Mouse (Mus musculus): Measurements from ENCODE around the gene Fars2.

The Fars2 gene

DNA sequence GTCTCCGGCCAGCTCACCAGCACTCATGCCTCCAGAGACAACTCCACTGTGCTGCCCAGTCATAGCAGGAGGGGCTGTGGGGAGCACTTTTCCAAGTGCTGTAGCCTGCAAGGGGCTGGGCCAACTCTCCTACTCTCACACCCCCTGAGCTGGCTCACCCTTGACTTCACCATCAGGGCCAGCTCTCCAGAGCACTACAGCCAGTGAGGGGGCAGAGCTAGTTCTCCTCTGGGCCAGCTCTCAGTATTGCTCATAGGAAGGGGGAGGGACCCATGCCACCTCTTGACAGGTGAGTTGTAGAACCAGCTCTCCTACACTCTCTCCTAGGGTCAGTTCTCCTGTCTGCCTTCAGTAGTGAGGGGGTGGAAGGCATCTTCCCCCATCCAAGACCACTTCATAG is 413.6 kb downstream of the Fars2 start:
- no peak for DNase-seq

- no peak for DNase-seq
Measured at GRCm38 (mm10) chr13:36531893-36532292, 414.7 kb downstream of the Fars2 start.

- DNase-seq, result no peak
Measured at GRCm38 (mm10) chr13:36533071-36533470, 415.9 kb downstream of the Fars2 start.

GRCm38 (mm10) chr13:36533518-36533917 is 416.3 kb downstream of the Fars2 start:
- no peak for DNase-seq

DNA sequence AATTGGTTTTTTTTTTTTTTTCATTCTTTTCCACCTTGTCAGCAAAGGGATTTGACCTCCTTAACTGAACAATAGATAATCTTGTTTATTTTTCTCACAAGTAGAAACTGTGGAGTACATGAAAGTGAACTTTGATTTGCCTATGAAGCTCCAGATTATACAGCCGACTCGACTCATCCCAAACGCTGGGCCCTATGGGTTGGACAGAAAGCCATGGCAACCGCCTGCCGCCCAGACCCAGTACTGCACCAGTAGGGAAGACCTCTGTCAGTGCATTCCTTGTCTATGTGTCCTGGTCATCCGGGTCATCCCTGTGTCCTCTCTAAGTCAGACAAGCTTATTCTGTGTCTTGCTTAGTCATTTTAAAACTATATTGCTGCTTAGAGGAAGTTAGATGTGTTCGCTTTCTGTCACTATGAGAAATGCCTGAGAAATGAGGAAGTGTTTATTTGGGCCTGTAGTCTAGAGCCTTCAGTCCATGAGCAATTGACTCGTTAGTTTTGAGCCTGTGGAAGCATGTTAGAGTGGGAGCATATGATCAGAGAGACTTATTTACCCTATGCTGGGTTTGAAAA is 416.8 kb downstream of the Fars2 start:
- DNase-seq, result no peak

GRCm38 (mm10) chr13:36537580-36537979 is 420.4 kb downstream of the Fars2 start:
- no peak for DNase-seq

GRCm38 (mm10) chr13:36538385-36538784 is 421.2 kb downstream of the Fars2 start:
- DNase-seq, result no peak

- no peak for DNase-seq
Measured at GRCm38 (mm10) chr13:36540231-36540630, 423.0 kb downstream of the Fars2 start.

DNA sequence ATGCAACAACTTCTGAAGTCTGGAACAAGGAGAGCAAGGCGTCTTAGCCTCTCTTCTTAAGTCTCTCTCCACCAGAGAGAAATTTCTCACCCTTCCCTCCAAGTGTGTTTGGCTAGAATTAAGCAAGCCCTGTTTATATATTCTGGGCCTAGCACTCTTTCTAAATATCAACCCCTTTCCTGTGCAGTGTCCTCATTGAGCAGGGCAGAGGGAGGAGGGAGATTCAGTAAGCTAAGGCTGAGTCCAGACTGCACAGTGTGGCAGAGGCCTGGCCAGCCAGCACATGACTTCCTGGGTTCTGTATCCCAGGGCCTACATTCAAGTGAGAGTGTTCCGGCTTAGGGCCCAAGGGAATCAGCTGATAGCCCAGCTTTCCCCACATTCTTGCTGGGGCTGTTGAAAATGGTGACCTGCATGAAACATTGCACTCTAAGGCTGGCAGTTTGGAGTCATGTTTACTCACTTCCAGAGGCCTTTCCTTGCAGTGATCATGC is 424.1 kb downstream of the Fars2 start:
- DNase-seq, result no peak

- no peak for DNase-seq
Measured at GRCm38 (mm10) chr13:36550694-36551093, 433.5 kb downstream of the Fars2 start.

GRCm38 (mm10) chr13:36552522-36553246 is 435.5 kb downstream of the Fars2 start:
- no peak for DNase-seq

GRCm38 (mm10) chr13:36553247-36553642 is 436.0 kb downstream of the Fars2 start:
- no peak for DNase-seq

- no peak for DNase-seq
Measured at GRCm38 (mm10) chr13:36554743-36555142, 437.5 kb downstream of the Fars2 start.

GRCm38 (mm10) chr13:36562447-36563441 is 445.5 kb downstream of the Fars2 start:
- no peak for DNase-seq

DNA sequence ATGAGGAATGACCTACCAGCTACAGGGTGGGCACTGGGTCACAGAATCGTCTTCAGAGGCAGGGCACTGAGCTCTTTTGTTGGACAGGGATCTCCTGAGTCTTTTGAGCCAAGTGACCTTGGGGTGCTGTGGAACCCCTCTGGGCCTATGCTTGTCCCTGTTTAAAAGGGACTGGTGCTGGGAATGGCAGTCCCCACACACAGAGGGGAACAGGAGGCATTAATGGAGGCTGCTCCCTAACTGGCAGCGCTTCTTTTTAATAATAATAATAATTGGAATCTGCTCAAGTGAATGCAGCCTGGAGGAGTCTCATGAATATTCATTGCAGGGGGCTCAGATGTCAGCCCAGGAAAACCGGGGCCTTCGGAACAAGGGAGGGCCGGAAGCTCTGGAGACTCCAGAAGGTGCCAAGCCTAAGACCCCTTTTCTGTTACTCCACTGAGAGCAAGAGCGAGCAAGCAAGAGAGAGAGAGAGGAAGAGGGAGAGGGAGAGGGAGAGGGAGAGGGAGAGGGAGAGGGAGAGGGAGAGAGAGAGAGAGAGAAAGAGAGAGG is 447.6 kb downstream of the Fars2 start:
- DNase-seq, result no peak

GRCm38 (mm10) chr13:36576781-36577180 is 459.6 kb downstream of the Fars2 start:
- no peak for DNase-seq

DNA sequence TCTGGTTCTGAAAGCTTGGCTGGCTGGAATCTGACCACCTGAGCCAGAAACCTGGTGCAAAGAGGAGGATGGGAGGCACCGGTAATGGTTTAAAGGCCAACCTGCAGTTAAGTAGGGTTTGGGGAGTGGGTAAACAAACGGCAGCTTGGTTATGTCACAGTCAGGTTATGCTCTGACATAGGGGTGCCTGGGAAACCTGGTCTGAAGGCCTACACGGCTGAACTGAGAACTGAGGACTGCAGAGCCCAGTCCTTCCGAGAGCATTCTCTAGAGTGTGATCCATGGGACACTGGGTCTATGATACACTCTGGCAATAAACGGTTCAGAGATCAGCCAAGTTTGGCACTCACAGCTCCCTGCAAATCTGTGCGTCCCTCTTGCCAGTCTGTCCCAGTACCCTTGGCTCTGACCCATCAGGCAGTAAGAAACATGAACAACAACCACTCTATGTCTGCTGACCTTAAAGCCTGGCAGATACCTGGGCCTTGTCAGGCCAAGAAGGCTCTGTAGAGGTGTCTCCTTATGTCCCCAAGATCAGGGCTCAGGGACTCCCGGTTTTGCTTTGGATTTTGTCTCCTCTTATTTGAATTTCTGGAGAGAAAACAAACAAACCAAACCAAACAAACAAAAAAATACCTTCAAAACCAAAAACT is 460.8 kb downstream of the Fars2 start:
- DNase-seq, result peak; percentile 44 to 51

- peak; percentile 89 to 94 for DNase-seq
Measured at GRCm38 (mm10) chr13:36578569-36579333, 461.5 kb downstream of the Fars2 start.

DNA sequence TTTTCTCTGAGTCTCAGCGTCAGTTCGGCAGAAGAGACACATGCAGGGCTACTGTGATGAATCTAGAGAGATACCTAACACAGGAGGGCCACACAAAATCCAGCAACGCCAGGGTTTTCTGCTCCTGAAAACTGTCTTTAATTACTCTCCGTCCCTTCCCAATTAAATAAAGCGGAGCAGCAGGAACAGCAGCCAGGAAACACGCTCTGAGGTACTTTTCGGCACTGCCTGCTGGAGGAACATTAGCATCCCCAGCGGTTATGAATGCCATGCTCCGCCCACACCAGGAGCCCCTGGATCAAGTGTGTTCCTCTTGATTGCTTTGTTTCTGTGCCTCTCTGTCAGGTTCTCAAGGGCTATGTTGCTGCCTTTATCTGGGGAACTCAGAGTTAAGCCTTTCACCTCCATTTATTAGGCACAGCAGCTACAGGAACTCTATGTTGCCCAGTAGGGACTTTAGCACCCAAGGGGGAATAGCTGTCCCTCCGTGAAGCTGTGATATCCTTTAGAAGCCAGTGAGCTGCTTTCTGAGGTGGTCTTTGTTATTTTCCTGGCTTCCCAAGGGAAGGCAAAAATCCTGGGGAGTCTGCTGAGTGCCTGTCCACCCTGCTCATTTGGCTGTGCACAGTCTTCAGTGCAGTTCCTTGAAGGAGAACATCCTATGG is 465.3 kb downstream of the Fars2 start:
- no peak for DNase-seq

DNA sequence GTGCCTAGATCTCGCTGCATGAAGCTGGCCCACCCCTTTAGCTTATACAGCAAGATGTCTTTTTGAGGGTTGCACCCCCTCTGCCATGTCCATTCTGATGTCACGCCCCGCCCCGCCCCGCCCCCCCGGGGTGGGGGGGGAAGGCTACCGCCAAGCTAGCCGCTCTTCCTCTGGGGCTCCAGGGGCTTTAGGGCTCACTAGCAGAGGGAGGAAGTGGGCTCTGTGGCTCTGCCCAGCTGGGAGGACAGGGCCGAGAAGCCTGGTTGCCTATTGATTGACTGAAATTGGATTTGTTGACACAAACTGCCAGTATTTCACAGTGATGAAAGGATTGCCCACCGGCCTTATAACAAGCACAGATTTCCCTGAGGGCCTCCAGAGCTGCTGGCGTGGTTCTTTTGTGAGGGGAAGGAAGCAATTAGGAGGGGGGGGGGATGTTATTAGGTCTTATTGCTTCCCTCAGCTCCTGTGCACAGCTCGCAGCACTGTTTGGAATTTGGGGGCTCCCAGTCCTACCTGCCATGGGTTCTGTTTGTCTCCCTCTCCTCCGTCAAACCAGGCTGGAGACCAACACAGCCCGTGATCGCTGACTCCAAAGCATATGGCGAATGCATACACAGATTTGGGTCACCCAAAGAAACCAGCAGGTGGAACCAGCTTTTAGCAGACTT is 466.4 kb downstream of the Fars2 start:
- DNase-seq, result peak in 1 of 2 experiments; percentile 15
